9 mouse cellular contexts compared by ENCODE assay signal in the genomic region with DNA sequence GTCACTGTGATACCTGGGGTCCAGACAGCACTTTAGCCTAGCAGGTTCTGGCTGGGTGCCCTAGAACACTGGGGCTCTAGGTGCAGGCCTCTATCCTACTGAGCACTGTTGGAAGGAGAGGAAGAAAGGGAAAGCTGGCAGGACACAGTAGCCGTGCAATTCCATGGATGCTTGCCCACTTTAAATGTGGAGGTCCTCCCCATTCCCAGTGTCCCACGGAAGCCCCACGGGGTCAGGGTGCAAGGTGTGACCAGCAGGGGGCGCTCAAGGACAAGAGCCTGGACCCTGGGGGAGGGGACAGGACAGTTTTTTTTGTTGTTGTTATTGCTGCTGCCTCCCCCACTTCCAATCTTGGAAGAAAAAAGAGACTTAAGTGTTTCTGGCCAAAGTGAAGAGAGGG. TPM values are rescaled to one million over a fixed set of nuclear protein-coding genes. Genes with fewer than 3 reads are reported as not detected.
DNase-seq lines count a peak whose midpoint lies in the region; TF ChIP-seq lines count a peak whose summit lies in the region.
"Had no signal": no experiment of that assay in that cellular context is flagged by ENCODE, and none has a peak within 500 bp of the region (broad histone marks: within the 10 kb centered on the region; RNA-seq: fewer than 3 reads in every experiment).

No protein-coding gene starts in this region.

- TF ChIP-seq POLR2A in olfactory bulb, adult 2 months (IDR thresholded peaks at IDR 0.05; ENCODE audit: insufficient read depth, low read depth, low read length), result no peak

- peak; percentile 88 for TF ChIP-seq CTCF in olfactory bulb, adult 2 months (IDR thresholded peaks at IDR 0.05; ENCODE audit: insufficient read depth, low read depth, low read length)

- peaks cover 19% of the 10 kb centered on the region for H3K4me1 ChIP-seq in olfactory bulb, adult 2 months (ENCODE audit: control insufficient read depth, insufficient read depth, low read length)

- H3K4me3 ChIP-seq in olfactory bulb, adult 2 months (ENCODE audit: insufficient read depth, low read depth, low read length), result no peak overlapping the region
- H3K4me3 ChIP-seq: limb, embryonic 15.5 days had no signal

- H3K27ac ChIP-seq in olfactory bulb, adult 2 months (ENCODE audit: insufficient read depth, low read depth, low read length), result no peak overlapping the region
- H3K27ac ChIP-seq: limb, embryonic 15.5 days had no signal

- 12% methylated on average over 4 of the region's 4 CpGs for whole genome bisulfite sequencing in olfactory bulb, adult 2 months

- peak; percentile 63 for DNase-seq in kidney, adult 18-20 months
- no peak for DNase-seq in kidney, adult 11 months
- peak; percentile 56 to 60 for DNase-seq in CD8-positive naive resting alpha-beta T cell, adult 2 months (ENCODE audit: low read depth in 2 of 2, low spot score in 2 of 2)
- DNase-seq in adrenal gland, adult 2 months, result peak; percentile 58
- peak; percentile 49 for DNase-seq in embryo, embryonic 11 days
- DNase-seq in kidney, postnatal 4 days, result peak; percentile 66 to 70
- DNase-seq in urinary bladder, postnatal 14 days (ENCODE audit: low spot score), result peak; percentile 49

RNA-seq across cellular contexts. Expression of gene Sohlh1, which starts 3.3 kb away (rescaled TPM):
- not detected for total RNA-seq in adrenal gland, adult 2 months (2021)
- polyA plus RNA-seq in adrenal gland, adult 2 months (2012; rRNA removed), result not detected in 2 replicates
- polyA plus RNA-seq in olfactory bulb, adult 2 months (2012; ENCODE audit: insufficient read depth, insufficient read length, low replicate concordance, missing spikeins), result not detected in 2 replicates
- polyA plus RNA-seq: limb, embryonic 15.5 days had no signal

RNA-seq across cellular contexts. Expression of gene Kcnt1, which starts 13.2 kb away (rescaled TPM):
- total RNA-seq in adrenal gland, adult 2 months (2021), result 1 to 10 TPM; 1.9 to 2.9 TPM
- 11.8 and 21.4 TPM in 2 replicates for polyA plus RNA-seq in adrenal gland, adult 2 months (2012; rRNA removed)
- 206 and 256 TPM in 2 replicates for polyA plus RNA-seq in olfactory bulb, adult 2 months (2012; ENCODE audit: insufficient read depth, insufficient read length, low replicate concordance, missing spikeins)

RNA-seq across cellular contexts. Expression of gene Lcn9, which starts 27.4 kb away (rescaled TPM):
- total RNA-seq in adrenal gland, adult 2 months (2021), result not detected
- not detected in 2 replicates for polyA plus RNA-seq in adrenal gland, adult 2 months (2012; rRNA removed)
- not detected in 2 replicates for polyA plus RNA-seq in olfactory bulb, adult 2 months (2012; ENCODE audit: insufficient read depth, insufficient read length, low replicate concordance, missing spikeins)
- polyA plus RNA-seq: limb, embryonic 15.5 days had no signal

RNA-seq across cellular contexts. Expression of gene Glt6d1, which starts 34.7 kb away (rescaled TPM):
- total RNA-seq in adrenal gland, adult 2 months (2021), result not detected
- not detected in 2 replicates for polyA plus RNA-seq in adrenal gland, adult 2 months (2012; rRNA removed)
- not detected in 2 replicates for polyA plus RNA-seq in olfactory bulb, adult 2 months (2012; ENCODE audit: insufficient read depth, insufficient read length, low replicate concordance, missing spikeins)
- polyA plus RNA-seq: limb, embryonic 15.5 days had no signal
